Mouse (Mus musculus): ENCODE data around the gene Dsn1. TPM values are rescaled to one million over a fixed set of nuclear protein-coding genes. Genes with fewer than 3 reads are reported as not detected.

The Dsn1 gene
- polyA plus RNA-seq, 1 experiment: 12.6 TPM

DNA sequence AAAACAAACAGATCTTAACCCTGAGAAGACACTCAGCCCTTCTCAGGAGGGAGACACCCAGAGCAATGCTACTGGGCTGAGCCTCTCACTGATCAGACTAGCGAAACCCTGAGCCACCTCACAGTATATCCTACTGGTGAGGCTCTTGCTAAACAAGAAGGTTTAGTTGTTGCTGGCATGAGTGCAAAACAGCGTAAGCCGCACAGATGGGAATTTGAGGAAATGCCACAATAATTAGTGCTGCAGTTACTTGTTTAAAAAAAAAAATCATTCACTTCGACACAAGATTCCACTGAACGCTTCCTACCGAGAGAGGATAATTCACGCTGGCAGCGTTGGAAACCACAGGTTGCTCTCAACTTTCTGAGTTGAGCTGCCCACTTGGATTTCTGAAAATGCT, 36.6 kb upstream of the Dsn1 start:
- peak; percentile 67 for DNase-seq (ENCODE audit: low read depth)
- TF ChIP-seq CTCF (IDR thresholded peaks at IDR 0.05; ENCODE audit: borderline replicate concordance, extremely low read depth, insufficient read depth, insufficient read length): no peak
- TF ChIP-seq POLR2A (IDR thresholded peaks at IDR 0.05; ENCODE audit: borderline replicate concordance, extremely low read depth, insufficient read depth, insufficient read length, poor library complexity, severe bottlenecking): no peak

DNA sequence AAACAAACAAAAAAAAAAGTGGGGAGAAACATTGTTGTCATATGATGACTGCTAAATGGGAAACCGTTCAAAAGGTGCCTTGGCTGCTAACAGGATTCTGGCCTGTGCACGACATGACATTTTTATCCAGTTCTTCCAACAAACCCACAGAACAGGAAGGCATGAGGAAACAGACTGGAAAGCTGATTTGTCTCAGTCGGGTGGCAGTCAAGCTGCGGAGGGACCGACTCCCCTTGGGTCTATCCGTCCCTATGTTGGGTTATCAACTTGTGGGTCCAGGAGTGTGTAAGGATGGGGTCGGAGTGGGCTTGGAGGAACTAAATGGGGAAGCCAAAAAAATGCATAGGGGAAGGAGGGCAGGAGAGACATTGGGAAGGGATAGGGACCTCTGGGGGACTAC, 34.5 kb upstream of the Dsn1 start:
- DNase-seq (ENCODE audit: low read depth): no peak
- TF ChIP-seq CTCF (IDR thresholded peaks at IDR 0.05; ENCODE audit: borderline replicate concordance, extremely low read depth, insufficient read depth, insufficient read length): no peak
- TF ChIP-seq POLR2A (IDR thresholded peaks at IDR 0.05; ENCODE audit: borderline replicate concordance, extremely low read depth, insufficient read depth, insufficient read length, poor library complexity, severe bottlenecking): no peak

DNA sequence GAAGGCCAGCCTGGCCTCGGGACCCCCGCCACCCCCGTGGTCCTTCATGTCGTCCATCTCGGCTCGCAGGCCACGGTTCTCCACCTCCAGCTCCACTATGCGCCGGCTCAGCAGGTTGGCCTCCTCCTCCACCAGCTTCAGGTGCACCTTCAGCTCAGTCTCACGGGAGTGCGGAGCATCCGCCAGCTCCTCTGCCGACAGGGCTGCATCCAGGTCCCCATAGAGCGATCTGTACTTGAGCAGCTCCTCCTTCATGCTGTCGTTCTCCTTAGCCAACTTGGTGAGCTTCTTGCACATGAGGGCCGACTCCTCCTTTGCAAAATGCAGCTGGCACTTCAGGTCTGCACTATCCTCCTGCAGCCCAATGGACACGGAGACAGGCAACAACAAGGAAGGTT, 33.7 kb upstream of the Dsn1 start:
- DNase-seq (ENCODE audit: low read depth): no peak
- TF ChIP-seq POLR2A (IDR thresholded peaks at IDR 0.05; ENCODE audit: borderline replicate concordance, extremely low read depth, insufficient read depth, insufficient read length, poor library complexity, severe bottlenecking) (no peak), CTCF (IDR thresholded peaks at IDR 0.05; ENCODE audit: borderline replicate concordance, extremely low read depth, insufficient read depth, insufficient read length) (no peak)

- peak; percentile 62 for DNase-seq (ENCODE audit: low read depth)
- TF ChIP-seq POLR2A (IDR thresholded peaks at IDR 0.05; ENCODE audit: borderline replicate concordance, extremely low read depth, insufficient read depth, insufficient read length, poor library complexity, severe bottlenecking) (no peak), CTCF (IDR thresholded peaks at IDR 0.05; ENCODE audit: borderline replicate concordance, extremely low read depth, insufficient read depth, insufficient read length) (0 out of 2 replicates have a peak, but pooled peaks have one; percentile 10)
Observed at GRCm38 (mm10) chr2:157039900-157040648, 33.1 kb upstream of the Dsn1 start.

- TF ChIP-seq CTCF (IDR thresholded peaks at IDR 0.05; ENCODE audit: borderline replicate concordance, extremely low read depth, insufficient read depth, insufficient read length) (no peak), POLR2A (IDR thresholded peaks at IDR 0.05; ENCODE audit: borderline replicate concordance, extremely low read depth, insufficient read depth, insufficient read length, poor library complexity, severe bottlenecking) (no peak)
- DNase-seq (ENCODE audit: low read depth): no peak
Observed at GRCm38 (mm10) chr2:157037303-157037702, 30.3 kb upstream of the Dsn1 start.

DNA sequence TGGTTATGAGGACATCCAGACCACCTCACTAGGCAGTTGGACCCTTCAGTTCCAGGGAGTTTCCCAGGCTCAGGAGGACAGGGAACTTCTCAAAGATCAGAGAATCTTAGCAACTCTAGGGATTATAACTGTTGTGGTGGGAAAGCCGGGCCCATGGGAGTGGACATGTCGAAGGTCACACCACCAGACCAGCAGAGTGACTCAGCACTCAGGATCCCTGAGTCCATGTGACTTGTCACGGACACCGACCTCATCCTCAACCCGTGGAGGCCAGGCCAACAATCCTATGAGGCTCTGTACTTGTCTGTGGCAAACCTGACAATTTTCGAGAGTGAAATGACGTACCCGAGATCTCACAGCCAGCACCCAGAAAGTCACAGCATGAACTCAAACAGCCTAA, 29.4 kb upstream of the Dsn1 start:
- DNase-seq (ENCODE audit: low read depth): no peak
- no peak for TF ChIP-seq CTCF (IDR thresholded peaks at IDR 0.05; ENCODE audit: borderline replicate concordance, extremely low read depth, insufficient read depth, insufficient read length)
- no peak for TF ChIP-seq POLR2A (IDR thresholded peaks at IDR 0.05; ENCODE audit: borderline replicate concordance, extremely low read depth, insufficient read depth, insufficient read length, poor library complexity, severe bottlenecking)

DNA sequence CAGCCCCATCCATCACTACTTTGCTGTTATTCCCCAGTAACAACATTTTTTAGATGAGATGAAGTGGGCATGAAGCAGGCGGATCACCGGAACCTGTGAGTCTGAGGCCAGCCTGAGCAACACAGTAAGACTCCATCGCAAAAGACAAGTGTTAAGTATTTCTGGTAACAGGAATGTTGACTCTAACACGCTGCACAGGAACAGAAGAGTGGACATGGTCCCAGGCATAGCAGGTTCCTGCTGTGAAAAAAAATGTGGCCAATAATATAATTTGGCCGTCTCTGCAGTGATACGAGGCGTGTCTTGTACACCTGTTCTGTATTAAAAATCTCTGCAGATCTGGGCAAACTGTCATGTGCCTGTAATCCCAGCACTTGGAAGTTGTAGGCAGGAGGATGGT, 28.4 kb upstream of the Dsn1 start:
- TF ChIP-seq POLR2A (IDR thresholded peaks at IDR 0.05; ENCODE audit: borderline replicate concordance, extremely low read depth, insufficient read depth, insufficient read length, poor library complexity, severe bottlenecking) (no peak), CTCF (IDR thresholded peaks at IDR 0.05; ENCODE audit: borderline replicate concordance, extremely low read depth, insufficient read depth, insufficient read length) (no peak)

GRCm38 (mm10) chr2:157030804-157031203, 23.9 kb upstream of the Dsn1 start:
- TF ChIP-seq POLR2A (IDR thresholded peaks at IDR 0.05; ENCODE audit: borderline replicate concordance, extremely low read depth, insufficient read depth, insufficient read length, poor library complexity, severe bottlenecking) (no peak), CTCF (IDR thresholded peaks at IDR 0.05; ENCODE audit: borderline replicate concordance, extremely low read depth, insufficient read depth, insufficient read length) (peak; percentile 89)

More for the DNA sequence above, 28.4 kb upstream of the Dsn1 start:
- DNase-seq (ENCODE audit: low read depth): no peak

GRCm38 (mm10) chr2:157028261-157028660, 21.3 kb upstream of the Dsn1 start:
- TF ChIP-seq POLR2A (IDR thresholded peaks at IDR 0.05; ENCODE audit: borderline replicate concordance, extremely low read depth, insufficient read depth, insufficient read length, poor library complexity, severe bottlenecking) (no peak), CTCF (IDR thresholded peaks at IDR 0.05; ENCODE audit: borderline replicate concordance, extremely low read depth, insufficient read depth, insufficient read length) (no peak)
- no peak for DNase-seq (ENCODE audit: low read depth)

More at GRCm38 (mm10) chr2:157030804-157031203, 23.9 kb upstream of the Dsn1 start:
- DNase-seq (ENCODE audit: low read depth): peak; percentile 84

DNA sequence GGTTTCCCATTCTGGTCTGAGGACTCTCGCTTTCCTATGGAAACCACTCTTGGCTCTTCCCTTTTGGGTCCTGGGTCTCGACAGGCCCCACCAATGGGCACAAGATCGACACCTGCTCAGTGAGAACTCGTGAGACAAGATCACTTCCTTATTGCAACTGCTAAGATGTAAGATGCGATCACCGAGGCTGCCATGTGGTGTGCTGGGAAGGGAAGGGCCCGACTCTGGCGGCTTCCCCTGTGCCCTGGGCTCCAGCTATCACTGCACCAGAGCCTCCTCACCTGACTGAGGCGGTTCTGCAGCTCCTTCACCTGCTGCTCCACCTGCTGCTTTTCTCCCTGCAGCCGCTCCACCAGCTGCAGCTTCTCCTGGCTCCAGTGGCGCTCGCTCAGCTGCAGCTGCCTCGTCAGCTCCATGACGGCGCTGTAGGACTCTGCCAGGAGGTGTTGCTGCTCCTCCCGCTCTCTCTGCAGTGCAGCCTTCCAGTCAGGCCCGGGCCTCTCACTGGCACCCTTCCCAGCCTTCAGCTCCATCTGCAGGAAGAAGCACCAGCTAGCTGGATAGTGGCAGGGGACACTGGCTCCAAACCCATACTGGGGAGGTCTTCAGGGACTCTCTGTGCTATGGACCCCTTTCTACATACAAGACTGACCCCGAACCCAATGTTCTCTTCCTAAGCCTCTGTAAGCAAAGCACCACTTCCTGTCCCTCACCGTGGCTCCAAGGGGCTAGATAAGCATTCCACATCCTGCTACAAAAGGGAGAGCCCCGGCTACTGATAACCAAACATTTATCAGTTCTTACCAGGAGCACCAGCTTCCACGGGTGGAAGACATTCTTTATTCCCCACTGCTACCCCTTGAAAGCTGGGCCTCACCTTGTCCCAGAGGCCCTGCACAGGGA, 20.4 kb upstream of the Dsn1 start:
- DNase-seq (ENCODE audit: low read depth): peak; percentile 61
- no peak for TF ChIP-seq POLR2A (IDR thresholded peaks at IDR 0.05; ENCODE audit: borderline replicate concordance, extremely low read depth, insufficient read depth, insufficient read length, poor library complexity, severe bottlenecking)
- no peak for TF ChIP-seq CTCF (IDR thresholded peaks at IDR 0.05; ENCODE audit: borderline replicate concordance, extremely low read depth, insufficient read depth, insufficient read length)

DNA sequence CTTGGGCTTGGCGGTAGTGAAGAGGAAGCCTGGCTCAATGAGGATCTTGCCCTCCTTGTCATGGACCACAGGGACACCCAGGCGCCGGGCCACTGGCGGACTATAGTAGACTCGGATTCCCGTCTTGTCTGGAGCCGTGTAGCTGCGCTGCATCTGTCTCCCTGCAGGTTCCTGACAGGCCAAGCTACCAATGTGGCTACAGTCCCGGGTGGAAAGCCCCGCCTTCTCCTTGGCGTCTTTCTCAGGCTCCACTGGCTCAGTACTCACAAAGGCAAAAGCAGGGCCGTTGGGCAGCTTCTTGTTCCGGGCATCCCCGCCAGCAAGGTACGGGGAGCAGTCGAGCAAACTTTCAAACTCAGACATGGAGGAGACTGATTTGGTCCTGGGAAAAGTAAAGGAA, 14.2 kb upstream of the Dsn1 start:
- no peak for DNase-seq (ENCODE audit: low read depth)

More for the DNA sequence above, 14.2 kb upstream of the Dsn1 start:
- TF ChIP-seq CTCF (IDR thresholded peaks at IDR 0.05; ENCODE audit: borderline replicate concordance, extremely low read depth, insufficient read depth, insufficient read length) (no peak), POLR2A (IDR thresholded peaks at IDR 0.05; ENCODE audit: borderline replicate concordance, extremely low read depth, insufficient read depth, insufficient read length, poor library complexity, severe bottlenecking) (no peak)

Measured in brain, embryonic 14.5 days (tissue).